11 mouse cellular contexts compared by ENCODE assay signal in genomic region chr3:84461687-84462086, GRCm38 (mm10). TPM values are rescaled to one million over a fixed set of nuclear protein-coding genes. Genes with fewer than 3 reads are reported as not detected.
DNase-seq lines count a peak whose midpoint lies in the region; ATAC-seq and TF ChIP-seq lines count a peak whose summit lies in the region.
"Had no signal": no experiment of that assay in that cellular context is flagged by ENCODE, and none has a peak within 500 bp of the region (broad histone marks: within the 10 kb centered on the region; RNA-seq: fewer than 3 reads in every experiment).

No protein-coding gene starts in this region.

- 0 out of 2 replicates have a peak, but pooled peaks have one; percentile 4 for ATAC-seq in forebrain, embryonic 15.5 days (replicated peaks)
- no peak for ATAC-seq in forebrain, embryonic 16.5 days
- no peak for ATAC-seq in midbrain, embryonic 16.5 days
- peak; percentile 37; the same call in 1 of the 2 replicates for ATAC-seq in hindbrain, embryonic 14.5 days (ENCODE audit: low FRiP score)
- ATAC-seq: Patski had no signal

- H3K4me3 ChIP-seq in forebrain, embryonic 15.5 days = no peak overlapping the region
- H3K4me3 ChIP-seq in forebrain, embryonic 16.5 days (replicated peaks; ENCODE audit: low read length) = no peak overlapping the region
- H3K4me3 ChIP-seq in midbrain, embryonic 10.5 days = no peak overlapping the region
- H3K4me3 ChIP-seq in midbrain, embryonic 16.5 days (ENCODE audit: low read depth, low read length) = no peak overlapping the region
- H3K4me3 ChIP-seq in hindbrain, embryonic 14.5 days (replicated peaks; ENCODE audit: low read length) = no peak overlapping the region
- no peak overlapping the region for H3K4me3 ChIP-seq in small intestine, adult 2 months (ENCODE audit: low read depth, low read length)
- H3K4me3 ChIP-seq: embryonic facial prominence, embryonic 13.5 days had no signal

- no peaks in the 10 kb centered on the region for H3K27me3 ChIP-seq in forebrain, embryonic 15.5 days
- no peaks in the 10 kb centered on the region for H3K27me3 ChIP-seq in forebrain, embryonic 16.5 days (replicated peaks; ENCODE audit: control insufficient read depth, insufficient read depth, low read length)
- no peaks in the 10 kb centered on the region; the same call in 1 of the 2 replicates for H3K27me3 ChIP-seq in midbrain, embryonic 10.5 days (ENCODE audit: low read depth, poor library complexity, severe bottlenecking)
- no peaks in the 10 kb centered on the region for H3K27me3 ChIP-seq in midbrain, embryonic 16.5 days (ENCODE audit: control insufficient read depth, insufficient read depth, low read depth, low read length)
- H3K27me3 ChIP-seq in hindbrain, embryonic 14.5 days (ENCODE audit: control insufficient read depth, insufficient read depth, low read length) = no peaks in the 10 kb centered on the region
- H3K27me3 ChIP-seq in small intestine, adult 2 months (ENCODE audit: control insufficient read depth, insufficient read depth, low read length) = no peaks in the 10 kb centered on the region
- H3K27me3 ChIP-seq: embryonic facial prominence, embryonic 13.5 days; Patski had no signal

- TF ChIP-seq POLR2A in small intestine, adult 2 months (IDR thresholded peaks at IDR 0.05; ENCODE audit: low read depth, low read length) = no peak

- no peak for TF ChIP-seq CTCF in small intestine, adult 2 months (IDR thresholded peaks at IDR 0.05; ENCODE audit: extremely low read depth, insufficient read length, insufficient replicate concordance, low read depth, low read length)

- 35% methylated on average over 4 of the region's 4 CpGs for WGBS in forebrain, embryonic 15.5 days
- 51% methylated on average over 4 of the region's 4 CpGs for WGBS in forebrain, embryonic 16.5 days
- 52% methylated on average over 4 of the region's 4 CpGs for WGBS in midbrain, embryonic 10.5 days
- WGBS in midbrain, embryonic 16.5 days = 28% methylated on average over 4 of the region's 4 CpGs
- 38% methylated on average over 4 of the region's 4 CpGs for WGBS in hindbrain, embryonic 14.5 days
- WGBS in small intestine, adult 2 months = 19% methylated on average over 4 of the region's 4 CpGs

- no peaks in the 10 kb centered on the region for H3K9me3 ChIP-seq in forebrain, embryonic 15.5 days
- H3K9me3 ChIP-seq in forebrain, embryonic 16.5 days (ENCODE audit: control insufficient read depth, low read length) = no peaks in the 10 kb centered on the region
- no peaks in the 10 kb centered on the region for H3K9me3 ChIP-seq in midbrain, embryonic 10.5 days (replicated peaks)
- H3K9me3 ChIP-seq in midbrain, embryonic 16.5 days (replicated peaks; ENCODE audit: control insufficient read depth, low read length, poor library complexity, severe bottlenecking) = no peaks in the 10 kb centered on the region
- no peaks in the 10 kb centered on the region for H3K9me3 ChIP-seq in hindbrain, embryonic 14.5 days (ENCODE audit: control insufficient read depth, low read length)
- H3K9me3 ChIP-seq: embryonic facial prominence, embryonic 13.5 days had no signal

- peaks cover 5% of the 10 kb centered on the region; the same call in 1 of the 2 replicates for H3K4me1 ChIP-seq in forebrain, embryonic 15.5 days
- H3K4me1 ChIP-seq in forebrain, embryonic 16.5 days (replicated peaks; ENCODE audit: control insufficient read depth, insufficient read depth, low read length) = no peaks in the 10 kb centered on the region
- H3K4me1 ChIP-seq in midbrain, embryonic 10.5 days = peaks cover 35% of the 10 kb centered on the region
- no peaks in the 10 kb centered on the region for H3K4me1 ChIP-seq in midbrain, embryonic 16.5 days (ENCODE audit: control insufficient read depth, insufficient read depth, low read length)
- no peaks in the 10 kb centered on the region for H3K4me1 ChIP-seq in hindbrain, embryonic 14.5 days (replicated peaks; ENCODE audit: control insufficient read depth, insufficient read depth, low read length)
- H3K4me1 ChIP-seq in small intestine, adult 2 months (ENCODE audit: control insufficient read depth, insufficient read depth, insufficient read length, low read length) = peaks cover 17% of the 10 kb centered on the region; the same call in 1 of the 2 replicates

- no peaks in the 10 kb centered on the region for H3K36me3 ChIP-seq in forebrain, embryonic 15.5 days
- no peaks in the 10 kb centered on the region for H3K36me3 ChIP-seq in forebrain, embryonic 16.5 days (ENCODE audit: control insufficient read depth, insufficient read depth)
- no peaks in the 10 kb centered on the region for H3K36me3 ChIP-seq in midbrain, embryonic 10.5 days
- no peaks in the 10 kb centered on the region for H3K36me3 ChIP-seq in midbrain, embryonic 16.5 days (ENCODE audit: control insufficient read depth, insufficient read depth, low read length)
- H3K36me3 ChIP-seq in hindbrain, embryonic 14.5 days (replicated peaks; ENCODE audit: control insufficient read depth, insufficient read depth) = no peaks in the 10 kb centered on the region
- no peaks in the 10 kb centered on the region for H3K36me3 ChIP-seq in small intestine, adult 2 months (ENCODE audit: control insufficient read depth, insufficient read depth, low read length)
- H3K36me3 ChIP-seq: embryonic facial prominence, embryonic 13.5 days had no signal

- no peak overlapping the region for H3K9ac ChIP-seq in forebrain, embryonic 15.5 days (replicated peaks)
- H3K9ac ChIP-seq in forebrain, embryonic 16.5 days (replicated peaks; ENCODE audit: low read depth, low read length) = no peak overlapping the region
- no peak overlapping the region for H3K9ac ChIP-seq in midbrain, embryonic 16.5 days (ENCODE audit: low read depth, low read length)
- H3K9ac ChIP-seq in hindbrain, embryonic 14.5 days = no peak overlapping the region
- H3K9ac ChIP-seq: embryonic facial prominence, embryonic 13.5 days had no signal

- no peak for DNase-seq in midbrain, embryonic 10.5 days (ENCODE audit: low spot score)
- no peak for DNase-seq in hindbrain, embryonic 14.5 days (ENCODE audit: low spot score)
- DNase-seq in left cerebral cortex, postnatal 10 days (ENCODE audit: extremely low spot score in 1 of 2, low spot score in 2 of 2) = no peak
- DNase-seq in kidney, adult 8-10 months = no peak
- DNase-seq: B cell, adult 2 months had no signal

- no peak overlapping the region for H3K27ac ChIP-seq in forebrain, embryonic 15.5 days (replicated peaks)
- H3K27ac ChIP-seq in forebrain, embryonic 16.5 days (ENCODE audit: low read length) = no peak overlapping the region
- H3K27ac ChIP-seq in midbrain, embryonic 10.5 days (replicated peaks) = peak overlapping the region; percentile 59; the same call in 1 of the 2 replicates
- no peak overlapping the region for H3K27ac ChIP-seq in midbrain, embryonic 16.5 days (ENCODE audit: low read length)
- H3K27ac ChIP-seq in hindbrain, embryonic 14.5 days = no peak overlapping the region
- peak overlapping the region; percentile 19; the same call in 1 of the 2 replicates for H3K27ac ChIP-seq in small intestine, adult 2 months (ENCODE audit: insufficient read depth, low read depth, low read length)
- H3K27ac ChIP-seq: embryonic facial prominence, embryonic 13.5 days had no signal

- intact Hi-C loops in left cerebral cortex, postnatal 10 days (cut with DNase I) = no loop called here

- no peak overlapping the region for H3K4me2 ChIP-seq in forebrain, embryonic 15.5 days (replicated peaks)
- H3K4me2 ChIP-seq in forebrain, embryonic 16.5 days (ENCODE audit: low read length) = no peak overlapping the region
- no peak overlapping the region for H3K4me2 ChIP-seq in midbrain, embryonic 16.5 days (ENCODE audit: low read length)
- no peak overlapping the region for H3K4me2 ChIP-seq in hindbrain, embryonic 14.5 days (replicated peaks)
- H3K4me2 ChIP-seq: embryonic facial prominence, embryonic 13.5 days had no signal

RNA-seq across cellular contexts. Expression of gene Fhdc1, which starts 18.5 kb away (rescaled TPM):
- polyA plus RNA-seq in forebrain, embryonic 15.5 days (2015; fragmentation: Nextera tagmentation; extraction: Ambion mirVana) = 1.6 and 1.7 TPM in 2 replicates
- polyA plus RNA-seq in forebrain, embryonic 16.5 days (2015; fragmentation: Nextera tagmentation; extraction: Ambion mirVana) = 1.8 and 3.2 TPM in 2 replicates
- polyA plus RNA-seq in midbrain, embryonic 10.5 days (2016; fragmentation: Nextera tagmentation; extraction: Ambion mirVana) = 2.0 and 2.1 TPM in 2 replicates
- 3.5 and 4.9 TPM in 2 replicates for polyA plus RNA-seq in midbrain, embryonic 16.5 days (2015; fragmentation: Nextera tagmentation; extraction: Ambion mirVana)
- 5.2 and 6.1 TPM in 2 replicates for polyA plus RNA-seq in hindbrain, embryonic 14.5 days (2014; fragmentation: Nextera tagmentation; extraction: Ambion mirVana)
- 1.3 and 2.0 TPM in 2 replicates for polyA plus RNA-seq in small intestine, adult 2 months (2012; rRNA removed)
- total RNA-seq in left cerebral cortex, postnatal 10 days (2021) = 1 to 10 TPM; 2.2 to 2.3 TPM

Comparison
In these comparisons a context has a peak if more than half of its experiments do, and no peak if none do; other contexts are left out.
1. ATAC-seq: peak in forebrain, embryonic 15.5 days (single experiment) and hindbrain, embryonic 14.5 days (single experiment); none in forebrain, embryonic 16.5 days (single experiment) and midbrain, embryonic 16.5 days (single experiment).
2. H3K27ac ChIP-seq: peak in midbrain, embryonic 10.5 days (single experiment) and small intestine, adult 2 months (single experiment); none in forebrain, embryonic 15.5 days (single experiment), forebrain, embryonic 16.5 days (single experiment), midbrain, embryonic 16.5 days (single experiment) and hindbrain, embryonic 14.5 days (single experiment).